Mouse (Mus musculus) forebrain, postnatal 0 days (tissue): ENCODE results near the gene Cbr3. TPM values are rescaled to one million over a fixed set of nuclear protein-coding genes. Genes with fewer than 3 reads are reported as not detected.

Experiments used
- ATAC-seq: fragments of 200-750 bp; cut with Nextera tagmentation; 2 replicates; pipeline ENCODE4 v1.8.0; 2017; ENCODE audit warnings: mild to moderate bottlenecking, moderate library complexity
- DNase-seq: peaks from one replicate; pipeline ENCODE4 v3.0.0-alpha.2; 2015
- H3K27ac ChIP-seq: fragments of 300-500 bp; sonication (generic); 2 replicates; pipeline ENCODE4 v1.5.1; 2014; ENCODE audit warnings: low read depth, mild to moderate bottlenecking, antibody characterized with exemption, low read length, moderate library complexity, mixed read lengths
- H3K27me3 ChIP-seq: fragments of 300-500 bp; sonication (generic); 2 replicates; pipeline ENCODE4 v1.6.1; 2014; ENCODE audit warnings: mild to moderate bottlenecking, low read length, mixed read lengths; ENCODE audit not compliant: insufficient read depth
- H3K36me3 ChIP-seq: fragments of 300-500 bp; sonication (generic); 2 replicates; pipeline ENCODE4 v1.6.1; 2014; ENCODE audit warnings: mild to moderate bottlenecking, moderate library complexity; ENCODE audit not compliant: insufficient read depth
- H3K4me1 ChIP-seq: fragments of 300-500 bp; sonication (generic); 2 replicates; pipeline ENCODE4 v1.6.1; 2014; ENCODE audit warnings: antibody characterized with exemption; ENCODE audit not compliant: insufficient read depth
- H3K4me2 ChIP-seq: fragments of 300-500 bp; sonication (generic); 2 replicates; pipeline ENCODE4 v1.6.1; 2014; ENCODE audit warnings: low read depth, mild to moderate bottlenecking, moderate library complexity
- H3K4me3 ChIP-seq: fragments of 300-500 bp; sonication (generic); 2 replicates; pipeline ENCODE4 v1.5.1; 2014; ENCODE audit warnings: low read depth, low read length, mixed read lengths
- H3K9ac ChIP-seq: fragments of 300-500 bp; sonication (generic); 2 replicates; pipeline ENCODE4 v1.6.1; 2014; ENCODE audit warnings: mild to moderate bottlenecking
- H3K9me3 ChIP-seq: fragments of 300-500 bp; sonication (generic); 2 replicates; pipeline ENCODE4 v1.6.1; 2016; ENCODE audit warnings: low read length
- CTCF ChIP-seq: sonication (generic); IDR thresholded peaks from 2 replicates; pipeline ENCODE4 v1.5.1; 2016; ENCODE audit warnings: antibody characterized with exemption, control low read depth, low read depth
- WGBS: fragments of 180-500 bp; shearing (Covaris S2); extraction: QIAGEN DNeasy Blood & Tissue Kit; methylation state at CpG from one replicate; pipeline ENCODE4 v1.1.7; 2014; 5-methylcytosine and 5-hydroxymethylcytosine counted together
- polyA plus RNA-seq: library from polyadenylated mRNA; unstranded; fragments of >200 nt; fragmentation: Nextera tagmentation; extraction: Ambion mirVana; gene quantifications from 2 replicates; pipeline ENCODE4 v1.2.1, GENCODE M21; 2015
- total RNA-seq: library from RNA; depleted of rRNA; stranded (reverse); fragments of >200 nt; gene quantifications from 2 replicates; pipeline ENCODE4 v1.2.3, GENCODE M21; 2014

Cbr3 gene
- total and polyA plus RNA-seq, 2 experiments from 2014 or later, result 1.9 to 5.0 TPM

- TF ChIP-seq CTCF, result 0 out of 2 replicates have a peak, but pooled peaks have one; percentile 7
- DNase-seq, result peak; percentile 98
- Histone ChIP-seq H3K9ac (peak within 1 kb of the TSS; percentile 86), H3K27ac (peak within 1 kb of the TSS; percentile 85), H3K27me3 (no peaks in the 10 kb centered on the region), H3K4me2 (peak within 1 kb of the TSS; percentile 72), H3K4me3 (peak within 1 kb of the TSS; percentile 82), H3K36me3 (peaks cover 5% of the 10 kb centered on the region; the same call in 1 of the 2 replicates), H3K9me3 (no peaks in the 10 kb centered on the region), H3K4me1 (peaks cover 6% of the 10 kb centered on the region)
- ATAC-seq, result peak; percentile 88
- 2% methylated on average over 71 of the region's 77 CpGs for WGBS
Measured at GRCm38 (mm10) chr16:93711411-93712188, 28.6 kb downstream of the Cbr3 start, which contains the start of gene Dop1b. TSS of gene Dop1b (plus strand) at chr16:93711904.

GRCm38 (mm10) chr16:93712189-93712885, 29.3 kb downstream of the Cbr3 start:
- Histone ChIP-seq H3K9ac (peak overlapping the region; percentile 86), H3K4me3 (peak overlapping the region; percentile 82), H3K27me3 (no peaks in the 10 kb centered on the region), H3K36me3 (peaks cover 5% of the 10 kb centered on the region; the same call in 1 of the 2 replicates), H3K27ac (peak overlapping the region; percentile 85), H3K4me1 (peaks cover 6% of the 10 kb centered on the region), H3K9me3 (no peaks in the 10 kb centered on the region), H3K4me2 (peak overlapping the region; percentile 72)
- ATAC-seq (peak; percentile 42), DNase-seq (no peak)
- WGBS, result 11% methylated on average over 31 of the region's 31 CpGs
- TF ChIP-seq CTCF, result no peak

- ATAC-seq (no peak), DNase-seq (no peak)
- no peaks in the 10 kb centered on the region for H3K9me3 ChIP-seq
- peak overlapping the region; percentile 72 for H3K4me2 ChIP-seq
- TF ChIP-seq CTCF, result no peak
- 76% methylated on average over 7 of the region's 7 CpGs for WGBS
- H3K36me3 ChIP-seq, result peaks cover 5% of the 10 kb centered on the region; the same call in 1 of the 2 replicates
- H3K4me1 ChIP-seq, result peaks cover 6% of the 10 kb centered on the region
- H3K9ac ChIP-seq, result peak overlapping the region; percentile 86
- peak overlapping the region; percentile 82 for H3K4me3 ChIP-seq
- peak overlapping the region; percentile 85; the same call in 1 of the 2 replicates for H3K27ac ChIP-seq
- H3K27me3 ChIP-seq, result no peaks in the 10 kb centered on the region
Measured at GRCm38 (mm10) chr16:93712966-93713365, 30.0 kb downstream of the Cbr3 start.

- DNase-seq, result no peak
- no peak for ATAC-seq
- WGBS, result 17% methylated on average over 5 of the region's 5 CpGs
- TF ChIP-seq CTCF, result no peak
- Histone ChIP-seq H3K36me3 (peaks cover 8% of the 10 kb centered on the region; the same call in 1 of the 2 replicates), H3K9ac (no peak overlapping the region), H3K9me3 (no peaks in the 10 kb centered on the region), H3K27me3 (no peaks in the 10 kb centered on the region), H3K4me1 (peaks cover 6% of the 10 kb centered on the region), H3K4me2 (no peak overlapping the region), H3K27ac (no peak overlapping the region), H3K4me3 (no peak overlapping the region)
Measured at GRCm38 (mm10) chr16:93714426-93714825, 31.4 kb downstream of the Cbr3 start.

- Histone ChIP-seq H3K9me3 (no peaks in the 10 kb centered on the region), H3K36me3 (peaks cover 8% of the 10 kb centered on the region; the same call in 1 of the 2 replicates), H3K9ac (no peak overlapping the region), H3K4me3 (no peak overlapping the region), H3K27ac (no peak overlapping the region), H3K4me1 (peaks cover 6% of the 10 kb centered on the region), H3K4me2 (no peak overlapping the region), H3K27me3 (no peaks in the 10 kb centered on the region)
- ATAC-seq, result no peak
- WGBS, result 90% methylated on average over 6 of the region's 6 CpGs
- no peak for TF ChIP-seq CTCF
- no peak for DNase-seq
Measured at GRCm38 (mm10) chr16:93715826-93716225, 32.8 kb downstream of the Cbr3 start.

- H3K4me2 ChIP-seq, result no peak overlapping the region
- 25% methylated on average over 5 of the region's 5 CpGs for WGBS
- DNase-seq (peak; percentile 39), ATAC-seq (peak; percentile 40; the same call in 1 of the 2 replicates)
- no peak overlapping the region for H3K27ac ChIP-seq
- no peaks in the 10 kb centered on the region for H3K9me3 ChIP-seq
- H3K36me3 ChIP-seq, result peaks cover 8% of the 10 kb centered on the region
- no peak overlapping the region for H3K4me3 ChIP-seq
- H3K27me3 ChIP-seq, result no peaks in the 10 kb centered on the region
- no peak for TF ChIP-seq CTCF
- H3K9ac ChIP-seq, result no peak overlapping the region
- peaks cover 6% of the 10 kb centered on the region for H3K4me1 ChIP-seq
Measured at GRCm38 (mm10) chr16:93717299-93717703, 34.3 kb downstream of the Cbr3 start.

- ATAC-seq (no peak), DNase-seq (no peak)
- 76% methylated on average over 5 of the region's 5 CpGs for WGBS
- Histone ChIP-seq H3K9me3 (no peaks in the 10 kb centered on the region), H3K4me2 (no peak overlapping the region), H3K36me3 (peaks cover 16% of the 10 kb centered on the region), H3K27ac (no peak overlapping the region), H3K27me3 (no peaks in the 10 kb centered on the region), H3K9ac (no peak overlapping the region), H3K4me3 (no peak overlapping the region), H3K4me1 (no peaks in the 10 kb centered on the region)
- TF ChIP-seq CTCF, result no peak
Measured at GRCm38 (mm10) chr16:93721771-93722170, 38.8 kb downstream of the Cbr3 start.
